Mouse (Mus musculus): ENCODE results near the gene Cdca5.
"Not testable (repeated sequence)": the region's sequence is repeated elsewhere in the genome, so short reads cannot be mapped to it uniquely, and the experiment has no call there.

Gene Cdca5

DNA sequence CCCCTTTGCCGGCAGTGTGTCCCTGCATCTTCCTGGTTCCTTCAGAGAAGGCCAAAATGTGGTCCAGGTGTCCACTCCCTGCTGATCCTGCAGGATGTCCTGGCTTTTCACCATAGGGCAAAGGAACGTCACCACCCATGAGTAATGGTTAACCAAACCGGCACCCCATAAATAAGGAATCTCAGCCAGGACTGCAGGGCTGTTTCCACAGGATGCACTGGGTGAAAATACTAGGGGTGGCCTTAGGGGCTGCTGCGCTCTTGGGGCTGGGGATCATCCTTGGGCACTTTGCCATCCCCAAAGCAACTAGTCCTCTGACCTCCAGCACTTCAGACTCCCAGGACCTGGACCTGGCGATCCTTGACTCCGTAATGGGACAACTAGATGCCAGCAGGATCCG, 20.8 kb downstream of the Cdca5 start, which contains the start of gene Naaladl1:
Naaladl1 (plus strand) TSS at position 197 of the 400 bp plus-strand sequence.
- DNase-seq = no peak

DNA sequence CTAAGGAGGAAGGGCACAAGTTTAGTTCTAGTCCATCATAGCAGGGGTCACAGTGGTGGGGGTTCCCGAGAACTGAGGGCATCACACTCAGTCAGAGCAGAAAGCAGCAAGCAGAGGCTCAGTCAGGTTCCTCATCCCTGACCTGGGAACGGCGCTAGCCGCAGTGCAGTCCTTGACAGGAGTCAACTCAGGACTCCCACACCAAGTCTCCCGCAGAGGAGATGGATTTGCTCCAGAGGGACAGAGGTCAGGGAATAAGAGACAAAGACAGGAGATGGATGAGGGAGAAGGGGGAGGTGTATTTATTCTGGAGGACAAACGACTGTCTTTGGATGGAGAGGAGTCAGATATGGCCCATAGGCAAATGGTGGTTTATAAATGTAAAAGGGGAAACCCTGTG, 28.3 kb downstream of the Cdca5 start:
- DNase-seq = no peak

DNA sequence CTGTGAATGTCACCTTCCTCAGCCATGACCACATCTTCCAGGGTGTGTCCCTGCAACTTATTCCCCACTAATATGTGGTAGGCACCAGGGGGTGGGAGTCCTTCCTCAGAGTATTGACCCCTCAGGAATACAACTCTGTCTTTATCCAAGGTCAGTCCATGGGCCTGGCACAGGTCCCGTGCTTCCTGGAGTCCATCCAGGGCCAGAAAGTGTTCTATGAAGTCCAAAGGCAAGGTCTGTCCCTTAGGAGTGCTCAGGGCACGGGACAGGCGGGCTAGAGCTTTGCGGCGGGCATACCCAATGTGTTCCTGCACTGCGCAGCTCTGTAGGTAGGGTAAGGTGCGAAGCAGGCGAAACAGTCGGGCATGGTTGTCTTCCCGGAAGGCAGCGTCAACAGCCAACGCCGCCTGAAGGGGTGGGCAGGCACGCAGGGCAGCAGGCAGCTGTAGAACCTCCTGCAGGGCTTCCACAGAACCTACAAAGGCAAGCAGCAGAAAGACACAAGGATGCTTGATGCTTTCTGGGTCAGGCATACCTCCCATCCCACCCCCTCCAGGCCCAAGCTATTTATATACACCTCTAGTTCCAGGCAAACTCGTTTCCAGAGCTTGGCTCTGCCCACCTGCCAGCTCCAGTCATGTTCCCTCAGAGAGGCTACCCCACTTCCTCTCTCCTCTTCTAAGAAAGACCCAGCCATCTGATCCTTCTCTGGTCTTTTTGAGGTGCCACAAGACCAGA, 31.5 kb downstream of the Cdca5 start:
- no peak for DNase-seq

DNA sequence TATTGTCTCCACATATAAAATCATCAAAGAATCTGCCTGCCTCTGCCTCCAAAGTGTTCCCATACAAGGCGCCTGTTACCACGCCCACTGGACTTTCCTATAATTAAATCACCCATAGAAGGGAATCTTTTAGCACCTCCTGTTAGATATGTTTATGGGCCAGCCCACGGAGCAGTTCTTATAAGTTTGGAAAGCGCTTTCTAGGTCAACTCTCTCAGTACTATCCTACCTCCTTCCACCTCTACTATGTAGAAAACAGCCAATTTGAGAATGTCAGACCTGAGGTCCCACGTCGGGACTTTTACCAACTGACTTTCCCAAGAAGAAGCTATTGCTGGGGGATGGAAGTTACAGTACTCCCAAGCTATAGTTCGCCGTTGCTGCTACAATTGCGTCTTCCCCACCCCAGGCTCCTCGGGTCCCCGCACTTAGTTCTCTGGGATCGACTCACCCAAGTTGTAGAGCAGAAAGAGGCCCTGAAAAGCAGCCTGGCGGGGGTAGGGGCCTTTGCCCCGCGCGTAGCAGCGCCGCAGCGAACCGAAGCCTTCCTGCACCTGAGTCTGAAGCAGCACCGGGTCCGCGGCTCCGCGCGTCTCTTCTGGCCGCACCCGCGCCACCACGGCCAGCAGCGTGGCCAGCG, 32.7 kb downstream of the Cdca5 start:
- DNase-seq = no peak

DNA sequence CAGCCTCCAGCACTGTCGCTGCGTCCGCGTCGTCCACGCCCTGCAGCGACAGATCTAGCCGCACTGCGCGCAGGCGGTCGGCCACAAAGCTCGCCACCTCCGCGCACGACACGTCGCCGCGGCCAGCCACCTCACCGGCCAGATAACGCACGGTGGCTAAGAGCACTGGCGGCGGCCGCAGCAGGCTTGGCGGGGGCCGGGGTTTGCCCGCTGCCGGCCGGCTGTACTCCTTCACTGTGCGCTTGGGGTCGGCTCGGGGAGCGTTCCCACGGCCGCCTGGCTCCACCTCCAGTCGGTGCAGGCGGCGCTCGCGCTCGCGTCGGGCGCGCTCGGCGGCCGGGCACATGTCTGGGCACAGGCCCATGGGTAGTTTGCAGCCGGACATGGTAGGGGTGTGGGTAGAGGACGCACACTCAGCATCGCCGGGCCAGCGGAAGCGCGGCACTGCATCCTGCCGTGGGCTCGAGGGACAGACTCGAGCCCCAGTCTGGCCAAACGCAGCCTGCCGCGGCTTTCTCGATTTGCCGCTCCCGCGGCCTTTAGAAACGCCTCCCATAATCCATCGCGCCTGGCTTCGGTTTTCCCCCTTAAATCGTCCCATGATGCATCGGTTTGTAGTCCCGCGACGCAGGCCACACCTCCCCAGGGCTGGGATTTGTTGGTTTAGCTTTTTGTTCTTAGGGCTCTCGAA, 33.3 kb downstream of the Cdca5 start, which contains the start of gene Sac3d1:
Sac3d1 (minus strand) TSS at position 665 of the 691 bp plus-strand sequence.
- DNase-seq = peak; percentile 87 to 89

DNA sequence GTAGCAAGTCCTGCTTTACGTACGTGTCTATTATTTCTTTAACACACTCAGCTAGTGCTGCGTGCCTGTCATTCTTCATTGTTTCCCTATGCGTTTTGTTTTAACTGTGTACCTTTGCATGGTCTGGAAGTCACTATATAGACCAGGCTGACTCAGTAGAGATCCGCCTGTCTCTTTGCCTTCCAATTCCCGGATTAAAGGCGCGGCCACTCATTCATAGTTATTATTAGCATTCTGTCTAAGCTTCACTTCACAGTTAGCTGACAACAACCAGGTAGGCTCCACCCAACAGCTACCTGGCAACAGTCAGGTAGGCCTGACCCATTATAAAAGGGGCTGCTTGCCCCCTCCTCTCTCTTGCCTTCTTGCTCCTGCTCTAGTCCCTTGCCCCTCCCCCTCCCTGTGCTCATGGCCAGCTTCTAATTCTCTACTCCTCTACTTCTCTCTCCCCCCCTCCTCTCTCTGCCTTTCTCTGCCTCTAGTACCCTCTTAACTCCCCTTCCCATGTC, 33.9 kb downstream of the Cdca5 start:
- DNase-seq = no peak

DNA sequence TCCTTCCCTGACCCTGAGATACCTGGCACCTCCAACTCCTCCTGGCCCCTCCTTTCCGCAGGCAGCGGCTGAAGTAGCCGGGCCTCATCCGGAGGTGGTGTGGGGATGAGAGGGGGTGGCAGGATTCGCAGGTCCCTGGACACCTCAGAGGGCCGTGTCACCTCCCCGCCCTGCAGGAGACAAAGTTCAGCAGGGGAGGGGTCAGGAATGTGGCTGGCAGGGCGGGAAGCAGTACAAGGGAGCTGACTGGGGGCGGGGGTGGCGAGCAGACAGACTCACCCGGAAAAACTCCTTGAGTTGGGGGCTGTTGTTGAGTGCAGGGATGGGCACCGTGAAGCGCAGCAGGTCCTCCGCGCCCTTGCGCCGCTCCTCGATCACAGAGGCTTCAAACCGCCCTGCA, 37.0 kb downstream of the Cdca5 start:
- DNase-seq = no peak

DNA sequence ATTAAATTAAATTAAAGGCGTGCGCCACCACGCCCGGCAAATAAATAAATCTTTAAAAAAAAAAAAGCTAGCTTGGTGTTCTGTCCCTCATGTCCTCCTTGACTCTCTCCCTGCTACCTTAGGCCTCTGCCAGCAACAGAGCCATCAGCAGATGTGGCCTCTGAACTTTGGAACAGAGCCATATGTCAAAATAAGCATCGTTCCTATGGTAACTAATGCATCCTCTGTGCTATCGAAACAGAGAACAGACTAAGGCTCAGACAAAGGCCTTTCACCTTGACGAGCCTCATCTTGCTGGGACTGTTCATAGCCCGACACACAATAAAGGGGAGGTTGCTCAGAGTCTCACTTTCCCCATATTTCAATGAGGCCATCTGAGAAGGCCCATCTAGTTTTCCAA, 38.5 kb downstream of the Cdca5 start:
- DNase-seq = no peak

DNA sequence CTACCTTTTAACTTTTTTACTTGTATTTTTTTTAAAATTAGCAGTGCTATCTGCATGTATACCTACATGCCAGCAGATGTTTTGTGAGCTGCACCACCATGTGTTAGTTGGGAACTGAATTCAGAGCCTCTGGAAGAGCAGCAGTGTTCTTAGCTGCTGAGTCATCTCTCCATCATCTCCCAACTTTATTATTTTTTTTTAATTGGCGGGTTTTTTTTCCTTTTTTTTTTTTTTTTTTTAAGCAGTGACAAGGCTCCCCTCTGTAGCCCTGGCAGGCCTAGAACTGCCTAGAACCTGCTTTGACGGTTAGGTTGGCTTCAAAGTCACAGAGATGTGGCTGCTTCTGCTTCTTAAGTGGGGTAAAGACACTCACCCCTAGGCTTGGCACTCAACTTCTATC, 40.1 kb downstream of the Cdca5 start:
- DNase-seq = no peak

DNA sequence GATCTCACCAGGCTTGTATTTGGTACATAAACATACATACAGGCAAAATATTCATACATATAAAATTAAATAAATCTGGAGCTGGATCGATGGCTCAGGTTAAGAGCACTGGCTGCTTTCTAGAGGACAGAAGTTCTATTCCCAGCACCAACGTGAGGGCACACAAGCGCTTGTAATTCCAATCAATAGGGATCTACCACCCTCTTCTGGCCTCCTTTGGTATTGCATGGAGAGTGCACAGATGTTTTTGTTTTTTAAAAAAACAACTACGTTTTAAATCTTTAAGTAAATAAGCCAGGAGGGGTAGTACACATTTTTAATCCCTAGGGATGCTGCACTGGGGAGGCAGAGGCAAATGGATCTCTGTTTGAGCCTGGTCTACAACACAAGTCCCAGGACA, 41.5 kb downstream of the Cdca5 start:
- peak; percentile 78 to 81 for DNase-seq

DNA sequence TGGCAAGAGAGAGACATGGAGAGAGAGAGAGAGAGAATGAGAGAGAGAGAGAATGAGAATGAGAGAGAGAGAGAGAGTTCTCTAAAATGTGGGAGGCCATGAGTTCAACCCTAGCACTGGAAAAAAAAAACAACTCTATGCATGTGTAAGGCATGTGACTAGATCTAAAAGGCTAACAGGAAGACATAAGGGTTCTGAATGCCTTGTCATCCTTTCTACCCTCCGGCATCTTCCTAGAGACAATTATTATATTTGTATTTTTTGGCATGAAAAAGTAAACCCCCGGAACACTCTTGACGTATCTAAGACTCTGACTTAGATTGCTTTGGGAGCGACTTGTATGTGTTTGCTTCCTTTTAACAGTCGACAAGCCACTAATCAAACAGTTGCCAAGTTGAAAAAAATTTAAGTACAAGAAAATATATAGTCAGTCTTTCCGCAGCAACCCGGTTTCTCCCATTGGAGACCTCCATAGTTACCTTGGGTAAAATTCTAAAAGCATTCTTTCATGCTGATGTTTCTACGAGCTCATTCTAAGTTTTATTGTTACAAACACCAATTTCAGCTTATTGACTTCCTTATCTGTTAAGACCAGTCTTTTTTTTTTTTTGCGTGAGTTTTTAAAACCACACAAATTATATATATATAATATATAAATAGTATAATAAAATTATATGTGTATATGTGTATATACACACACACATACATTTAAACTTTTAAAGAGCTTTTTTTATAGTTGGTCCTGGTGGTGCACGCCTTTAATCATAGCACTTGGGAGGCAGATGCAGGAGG, 42.2 kb downstream of the Cdca5 start:
- no peak for DNase-seq

DNA sequence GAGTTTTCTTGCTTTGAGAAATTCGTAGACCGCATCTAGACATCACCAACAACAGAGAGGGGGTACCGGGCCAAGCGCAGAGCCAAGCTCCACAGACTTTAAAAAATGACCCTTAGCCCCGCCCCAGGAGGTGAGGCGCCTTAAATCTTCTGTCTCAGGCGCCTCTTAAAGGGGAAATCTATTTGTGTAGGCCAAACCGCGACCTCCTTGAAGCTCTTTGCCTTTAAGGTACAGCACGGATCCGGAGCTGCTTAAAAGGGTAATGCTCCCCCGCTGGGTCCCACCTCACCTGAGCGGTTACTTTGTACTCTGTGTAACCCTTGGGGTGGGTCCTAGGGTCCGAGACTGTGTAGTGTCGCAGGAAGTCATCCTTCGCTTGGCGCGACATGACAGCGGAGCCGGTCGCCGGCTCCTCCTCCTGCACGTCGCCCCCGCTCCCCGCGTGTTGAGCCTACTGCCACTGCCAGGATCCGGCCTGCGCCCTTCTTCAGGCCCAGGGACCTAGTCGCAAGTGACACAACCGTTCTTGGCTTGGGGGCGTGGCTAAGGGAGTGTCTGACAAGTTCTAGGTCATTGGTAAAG, 43.1 kb downstream of the Cdca5 start, which contains the start of gene Snx15:
Snx15 (minus strand) TSS at position 545 of the 582 bp plus-strand sequence.
- peak; percentile 97 for DNase-seq

DNA sequence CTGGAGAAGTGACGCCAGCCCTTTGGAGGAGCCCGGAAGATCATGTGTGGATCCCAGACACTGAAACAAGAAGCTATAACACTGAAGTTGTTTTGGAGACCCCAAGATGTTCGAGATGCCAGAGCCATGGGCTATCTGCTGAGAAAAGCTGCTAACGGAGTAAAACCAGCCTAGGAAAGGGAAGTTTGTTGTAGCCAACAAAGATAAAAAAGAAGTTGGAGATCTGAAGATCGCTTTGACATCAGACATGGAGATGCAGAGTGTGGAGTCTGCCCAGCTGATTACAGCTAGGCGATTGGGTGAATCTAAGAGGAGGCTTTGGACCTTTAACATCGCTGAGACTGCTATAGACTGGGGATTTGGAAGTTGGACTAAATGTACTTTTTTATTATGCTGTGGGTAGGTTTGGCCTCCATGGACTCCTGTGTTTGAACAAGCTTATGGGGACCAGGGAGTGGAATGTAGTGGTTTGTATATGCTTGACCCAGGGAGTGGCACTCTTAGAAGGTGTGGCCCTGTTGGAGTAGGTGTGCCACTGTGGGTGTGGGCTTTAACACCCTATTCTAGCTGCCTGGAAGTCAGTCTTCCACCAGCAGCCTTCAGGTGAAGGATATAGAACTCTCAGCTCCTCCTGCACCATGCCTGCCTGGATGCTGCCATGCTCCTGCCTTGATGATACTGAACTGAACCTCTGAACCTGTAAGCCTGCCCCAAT, 45.8 kb downstream of the Cdca5 start:
- DNase-seq = not testable (repeated sequence)

DNA sequence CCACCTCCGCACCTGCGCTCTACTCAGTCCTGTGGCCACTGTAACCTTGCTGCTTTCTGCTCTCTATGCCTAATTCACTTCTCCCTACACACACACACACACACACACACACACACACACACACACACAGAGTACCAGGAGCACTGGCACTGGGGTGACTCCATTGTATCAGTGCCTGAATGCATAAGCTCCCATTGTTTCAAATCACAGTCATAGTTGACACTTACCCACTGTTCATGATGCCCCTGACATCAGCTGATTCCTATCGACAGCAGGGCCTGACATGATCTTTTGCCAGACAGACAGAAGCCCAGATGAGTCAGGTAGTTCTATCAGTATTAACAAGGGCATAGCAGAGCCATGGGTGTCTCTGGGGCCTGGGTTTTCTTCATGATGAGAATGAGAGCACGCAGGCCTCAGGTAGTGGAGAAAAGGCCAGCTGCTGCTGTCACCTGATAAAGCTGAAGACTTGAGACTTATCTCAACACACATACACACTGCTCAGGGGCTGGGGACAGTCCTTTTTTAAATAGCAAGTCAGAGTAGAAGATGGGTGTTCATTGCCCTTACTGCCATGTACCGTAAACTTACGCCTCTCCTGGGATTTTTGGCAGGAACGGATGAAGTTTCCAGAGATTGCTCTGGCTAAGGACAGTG, 47.5 kb downstream of the Cdca5 start:
- DNase-seq = no peak

DNA sequence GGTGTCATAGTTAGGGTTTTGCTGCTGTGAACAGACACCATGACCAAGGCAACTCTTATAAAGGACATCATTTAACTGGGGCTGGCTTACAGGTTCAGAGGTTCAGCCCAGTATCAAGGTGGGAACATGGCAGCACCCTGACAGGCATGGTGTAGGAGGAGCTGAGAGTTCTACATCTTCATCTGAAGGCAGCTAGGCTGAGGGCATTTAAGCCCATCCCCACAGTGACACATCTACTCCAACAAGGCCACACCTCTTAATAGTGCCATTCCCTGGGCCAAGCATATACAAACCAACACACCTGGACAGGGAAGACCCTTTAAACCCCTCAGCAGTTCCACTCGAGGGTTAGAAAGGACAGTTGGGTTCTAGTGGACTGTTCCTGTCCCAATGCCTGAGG, 48.4 kb downstream of the Cdca5 start:
- not testable (repeated sequence) for DNase-seq

DNA sequence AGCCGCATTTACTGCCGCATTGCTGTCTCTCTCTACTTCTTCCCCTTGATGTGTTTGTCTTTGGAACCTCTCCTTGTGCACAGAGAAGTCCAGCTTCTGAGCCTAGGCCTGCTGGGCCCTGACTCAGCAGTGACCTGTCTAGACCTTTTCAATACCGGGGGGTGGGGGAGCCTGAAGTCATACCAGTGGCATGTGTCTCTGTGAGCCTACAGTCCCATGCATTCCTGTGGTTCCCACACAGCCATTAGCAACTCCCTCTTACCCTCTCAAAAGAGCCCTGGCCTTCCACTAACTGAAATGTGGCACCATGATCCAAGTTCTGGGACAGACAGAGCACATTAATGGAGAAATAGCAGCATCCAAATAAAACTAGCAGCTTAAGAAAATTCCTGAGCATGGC, 51.6 kb downstream of the Cdca5 start:
- no peak for DNase-seq

DNA sequence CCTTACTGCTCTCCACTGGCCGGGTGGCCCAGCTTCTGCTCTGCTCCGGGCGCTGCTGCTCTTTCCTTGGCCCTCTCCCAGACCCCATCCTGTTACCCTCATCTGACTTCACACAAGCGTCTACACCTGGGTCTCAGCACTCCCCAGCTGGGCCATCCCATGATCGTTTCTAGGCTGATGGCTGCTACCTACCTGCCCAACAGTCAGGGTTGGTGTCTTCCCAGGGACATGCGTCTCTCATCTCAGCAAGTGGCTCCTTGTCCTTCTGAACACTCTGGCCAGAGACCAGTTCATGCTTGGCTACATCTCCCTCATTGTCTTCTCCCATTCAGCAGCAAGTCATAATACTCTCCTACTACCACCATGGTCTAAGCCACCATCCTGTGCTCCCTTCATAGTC, 54.9 kb downstream of the Cdca5 start:
- no peak for DNase-seq

DNA sequence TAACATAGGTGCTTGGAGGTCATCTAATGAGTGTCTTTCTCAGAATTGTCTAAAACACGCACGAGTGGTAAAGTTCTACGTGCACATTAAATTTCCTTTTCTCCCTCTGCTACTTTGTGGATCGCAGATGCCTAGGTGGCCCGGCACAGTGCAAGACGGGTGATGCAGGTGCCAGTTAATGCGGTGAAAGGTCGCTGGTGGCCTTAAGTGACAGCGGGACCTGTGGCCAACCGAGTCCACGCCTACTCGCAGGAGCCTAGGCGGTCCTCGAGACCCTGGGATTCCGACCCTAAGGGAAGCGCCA, 55.5 kb downstream of the Cdca5 start:
- no peak for DNase-seq

DNA sequence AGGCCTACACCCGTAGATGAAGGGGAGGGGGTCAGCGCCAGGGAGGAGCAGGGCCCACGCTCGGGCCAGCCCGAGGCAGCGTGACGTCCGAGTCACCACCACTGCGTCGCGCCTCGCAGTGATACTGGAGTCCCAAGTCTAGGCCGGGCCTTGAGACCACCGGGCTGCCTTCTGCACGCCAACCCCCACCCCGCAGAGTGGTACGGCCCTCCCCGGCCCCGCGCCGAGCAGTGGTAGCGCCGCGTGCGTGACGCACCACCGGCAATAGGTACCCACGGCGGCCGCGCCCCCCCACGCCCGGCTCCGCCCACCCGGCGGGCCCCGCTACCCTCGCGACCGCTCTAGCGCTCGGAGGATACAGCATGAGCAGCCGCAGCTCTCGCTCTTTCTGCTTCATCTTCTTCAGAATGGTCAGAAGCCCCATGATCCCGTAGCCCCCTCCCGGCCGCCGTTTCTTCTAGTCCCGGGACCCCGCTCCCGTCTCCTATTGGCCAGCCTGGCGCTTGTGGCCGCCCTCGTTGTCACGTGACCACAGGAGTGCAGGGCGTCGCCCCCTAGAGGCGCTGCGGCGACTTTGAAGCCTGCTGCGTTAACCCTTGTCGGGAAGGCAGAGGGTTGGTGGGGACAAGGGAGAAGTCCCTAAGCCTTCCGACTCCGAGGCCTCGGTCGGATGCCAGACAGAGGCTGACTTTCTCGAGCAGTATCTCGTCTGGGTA, 56.1 kb downstream of the Cdca5 start, which contains the start of gene Batf2:
Batf2 (plus strand) TSS at position 306 of the 716 bp plus-strand sequence.
- peak; percentile 92 to 93 for DNase-seq

DNA sequence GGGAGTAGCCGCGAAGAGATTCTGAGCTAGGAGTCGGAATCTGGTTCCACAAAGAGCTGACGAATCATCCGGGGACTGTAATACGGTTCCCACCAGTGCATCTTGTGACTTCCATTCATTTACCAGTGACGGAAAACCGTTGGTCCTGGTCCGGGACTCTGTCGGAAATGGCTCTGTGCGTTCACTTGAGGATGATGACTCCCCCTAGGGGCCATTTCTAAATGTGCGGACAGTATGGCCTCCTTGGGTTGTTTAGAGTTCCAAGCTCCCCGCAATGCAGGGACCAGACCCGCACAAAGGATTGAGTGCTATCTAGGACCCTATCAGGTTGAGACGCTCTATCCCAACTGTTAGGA, 56.6 kb downstream of the Cdca5 start, which contains the start of gene Arl2:
Arl2 (minus strand) TSS at position 155 of the 356 bp plus-strand sequence.
- DNase-seq = peak; percentile 80 to 86

Measured in B cell, adult 2 months (primary cell).